Mouse (Mus musculus) limb, embryonic 12.5 days (tissue): ENCODE data around the gene Gm47791. TPM values are rescaled to one million over a fixed set of nuclear protein-coding genes. Genes with fewer than 3 reads are reported as not detected.

ENCODE experiments used
- ATAC-seq: fragments of 200-750 bp; cut with Nextera tagmentation; 2 replicates; pipeline ENCODE4 v1.8.0; 2017; ENCODE audit warnings: low read depth, moderate TSS enrichment; ENCODE audit not compliant: insufficient number of reproducible peaks, insufficient read depth, low FRiP score, low TSS enrichment
- H3K27ac ChIP-seq: fragments of 300-500 bp; sonication (generic); 2 replicates; pipeline ENCODE4 v1.5.1; 2016; ENCODE audit warnings: mild to moderate bottlenecking, moderate library complexity
- H3K27me3 ChIP-seq: fragments of 300-500 bp; sonication (generic); 2 replicates; pipeline ENCODE4 v1.6.1; 2016; ENCODE audit warnings: mild to moderate bottlenecking, moderate library complexity
- H3K36me3 ChIP-seq: fragments of 300-500 bp; sonication (generic); 2 replicates; pipeline ENCODE4 v1.6.1; 2016; ENCODE audit warnings: mild to moderate bottlenecking, moderate library complexity
- H3K4me1 ChIP-seq: fragments of 300-500 bp; sonication (generic); replicated peaks from 2 replicates; pipeline ENCODE4 v1.6.1; 2016
- H3K4me2 ChIP-seq: fragments of 300-500 bp; sonication (generic); 2 replicates; pipeline ENCODE4 v1.6.1; 2016; ENCODE audit warnings: mild to moderate bottlenecking, moderate library complexity
- H3K4me3 ChIP-seq: fragments of 300-500 bp; sonication (generic); replicated peaks from 2 replicates; pipeline ENCODE4 v1.5.1; 2016; ENCODE audit warnings: mild to moderate bottlenecking
- H3K9ac ChIP-seq: fragments of 300-500 bp; sonication (generic); replicated peaks from 2 replicates; pipeline ENCODE4 v1.6.1; 2016; ENCODE audit warnings: mild to moderate bottlenecking, moderate library complexity
- H3K9me3 ChIP-seq: fragments of 300-500 bp; sonication (generic); 2 replicates; pipeline ENCODE4 v1.6.1; 2016; ENCODE audit warnings: mild to moderate bottlenecking, moderate library complexity
- WGBS: fragments of 180-500 bp; shearing (Covaris S2); methylation state at CpG from one replicate; pipeline ENCODE4 v1.1.7; 2016; 5-methylcytosine and 5-hydroxymethylcytosine counted together
- polyA plus RNA-seq: library from polyadenylated mRNA; unstranded; fragments of >200 nt; fragmentation: Nextera tagmentation; extraction: Ambion mirVana; gene quantifications from 2 replicates; pipeline ENCODE4 v1.2.1, GENCODE M21; 2016

Gene Gm47791
- polyA plus RNA-seq, 1 experiment from 2014 or later: not detected

DNA sequence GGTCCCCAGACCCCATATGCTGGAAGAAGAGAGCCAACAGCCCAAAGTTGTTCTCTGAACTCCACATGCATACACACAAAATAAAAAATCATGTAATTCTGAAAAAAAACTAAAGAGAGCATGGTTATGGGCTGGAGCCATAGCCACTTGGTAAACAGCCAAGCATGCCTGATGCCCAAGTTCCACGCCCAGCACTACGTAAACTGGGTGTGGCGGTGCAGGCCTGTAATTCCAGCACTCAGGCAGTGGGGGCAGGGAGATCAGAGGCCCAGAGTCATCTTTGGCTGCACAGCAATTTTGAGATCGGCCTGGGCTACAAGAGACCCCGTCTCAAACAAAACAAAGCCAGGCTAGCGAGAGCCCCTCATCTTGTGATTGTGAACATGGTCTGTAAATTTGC is 14.5 kb upstream of the Gm47791 start:
- no peak for ATAC-seq
- no peak overlapping the region for H3K4me2 ChIP-seq
- no peaks in the 10 kb centered on the region for H3K9me3 ChIP-seq
- no peak overlapping the region for H3K4me3 ChIP-seq
- H3K9ac ChIP-seq: no peak overlapping the region
- H3K4me1 ChIP-seq: no peaks in the 10 kb centered on the region
- H3K27ac ChIP-seq: no peak overlapping the region
- no peaks in the 10 kb centered on the region for H3K27me3 ChIP-seq
- 71% methylated on average over 6 of the region's 6 CpGs for WGBS
- no peaks in the 10 kb centered on the region for H3K36me3 ChIP-seq

GRCm38 (mm10) chr1:82783559-82783958 is 12.5 kb upstream of the Gm47791 start:
- WGBS: 81% methylated on average over 3 of the region's 3 CpGs
- no peaks in the 10 kb centered on the region for H3K4me1 ChIP-seq

GRCm38 (mm10) chr1:82779388-82779966 is 8.4 kb upstream of the Gm47791 start:
- no peaks in the 10 kb centered on the region for H3K9me3 ChIP-seq
- WGBS: 87% methylated on average over 6 of the region's 6 CpGs
- no peak for ATAC-seq
- no peak overlapping the region for H3K4me2 ChIP-seq
- H3K27ac ChIP-seq: no peak overlapping the region
- H3K27me3 ChIP-seq: no peaks in the 10 kb centered on the region
- no peaks in the 10 kb centered on the region for H3K36me3 ChIP-seq
- H3K4me3 ChIP-seq: no peak overlapping the region
- H3K4me1 ChIP-seq: no peaks in the 10 kb centered on the region
- no peak overlapping the region for H3K9ac ChIP-seq

More at GRCm38 (mm10) chr1:82783559-82783958, 12.5 kb upstream of the Gm47791 start:
- Histone ChIP-seq H3K36me3 (no peaks in the 10 kb centered on the region), H3K9ac (no peak overlapping the region), H3K9me3 (no peaks in the 10 kb centered on the region), H3K4me2 (no peak overlapping the region), H3K27ac (no peak overlapping the region), H3K27me3 (no peaks in the 10 kb centered on the region), H3K4me3 (no peak overlapping the region)
- ATAC-seq: no peak

DNA sequence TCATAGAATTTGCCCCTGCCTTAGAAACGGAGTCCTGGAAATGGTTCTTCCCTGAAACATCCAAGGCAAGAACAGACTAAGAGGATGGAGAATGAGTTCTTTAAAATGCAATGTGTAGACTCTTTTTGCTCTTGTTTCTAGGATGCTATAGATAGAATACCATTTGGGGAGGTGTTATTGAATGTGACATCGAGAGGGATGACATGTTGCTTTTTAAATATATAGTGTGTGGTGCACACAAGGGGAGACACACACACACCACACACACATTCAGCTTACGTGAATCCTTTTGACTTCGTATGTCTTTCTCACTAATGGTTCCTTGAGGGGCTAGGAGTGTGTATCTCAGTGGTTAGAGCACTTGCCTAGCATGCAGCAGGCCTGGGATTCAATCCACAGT is 4.2 kb upstream of the Gm47791 start:
- no peak for ATAC-seq

GRCm38 (mm10) chr1:82773208-82773607 is 2.2 kb upstream of the Gm47791 start:
- Histone ChIP-seq H3K4me3 (no peak overlapping the region), H3K36me3 (peaks cover 5% of the 10 kb centered on the region; the same call in 1 of the 2 replicates), H3K27me3 (no peaks in the 10 kb centered on the region), H3K4me1 (no peaks in the 10 kb centered on the region), H3K9me3 (no peaks in the 10 kb centered on the region), H3K4me2 (no peak overlapping the region), H3K9ac (no peak overlapping the region), H3K27ac (no peak overlapping the region)
- 61% methylated on average over 5 of the region's 5 CpGs for WGBS
- no peak for ATAC-seq

More for the DNA sequence above, 4.2 kb upstream of the Gm47791 start:
- 88% methylated on average over 4 of the region's 4 CpGs for WGBS
- no peak overlapping the region for H3K4me3 ChIP-seq
- no peak overlapping the region for H3K27ac ChIP-seq
- no peaks in the 10 kb centered on the region for H3K9me3 ChIP-seq
- H3K27me3 ChIP-seq: no peaks in the 10 kb centered on the region
- H3K4me2 ChIP-seq: no peak overlapping the region
- peaks cover 5% of the 10 kb centered on the region; the same call in 1 of the 2 replicates for H3K36me3 ChIP-seq
- no peaks in the 10 kb centered on the region for H3K4me1 ChIP-seq
- no peak overlapping the region for H3K9ac ChIP-seq

DNA sequence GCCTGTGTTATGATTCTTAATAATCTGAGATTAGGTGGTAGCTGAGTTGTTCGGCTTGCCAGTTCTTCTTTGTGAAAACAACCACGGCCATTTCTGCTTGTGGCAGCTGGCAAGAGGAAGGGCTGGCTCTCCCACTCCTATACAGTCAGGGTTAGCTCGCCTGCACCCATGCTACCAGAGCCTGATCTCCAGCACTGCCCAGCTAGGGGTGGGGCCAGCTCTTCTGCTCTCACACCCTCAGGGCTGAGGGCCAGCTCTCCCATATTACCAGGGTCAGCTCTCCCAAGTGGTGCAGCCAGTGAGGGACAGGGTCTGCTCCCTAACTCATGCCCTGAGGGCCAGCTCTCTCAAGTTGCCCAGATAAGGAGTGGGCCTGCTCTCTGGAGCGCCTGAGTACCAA is 1.4 kb upstream of the Gm47791 start:
- no peaks in the 10 kb centered on the region for H3K4me1 ChIP-seq
- ATAC-seq: no peak
- WGBS: 77% methylated on average over 4 of the region's 4 CpGs

GRCm38 (mm10) chr1:82768269-82768668 is 2.8 kb downstream of the Gm47791 start, which contains the start of gene Tm4sf20:
Gene Tm4sf20, minus strand, starts transcription at chr1:82768461.
- no peak within 1 kb of the TSS for H3K4me2 ChIP-seq
- no peaks in the 10 kb centered on the region for H3K9me3 ChIP-seq
- no peak for ATAC-seq
- H3K27ac ChIP-seq: no peak within 1 kb of the TSS
- peaks cover 5% of the 10 kb centered on the region; the same call in 1 of the 2 replicates for H3K36me3 ChIP-seq
- H3K9ac ChIP-seq: no peak within 1 kb of the TSS
- H3K4me1 ChIP-seq: no peaks in the 10 kb centered on the region
- no peaks in the 10 kb centered on the region for H3K27me3 ChIP-seq
- no peak within 1 kb of the TSS for H3K4me3 ChIP-seq
- 74% methylated on average over 5 of the region's 5 CpGs for WGBS

More for the DNA sequence above, 1.4 kb upstream of the Gm47791 start:
- H3K9me3 ChIP-seq: no peaks in the 10 kb centered on the region
- H3K4me2 ChIP-seq: no peak overlapping the region
- no peak overlapping the region for H3K4me3 ChIP-seq
- H3K9ac ChIP-seq: no peak overlapping the region
- H3K27me3 ChIP-seq: no peaks in the 10 kb centered on the region
- H3K36me3 ChIP-seq: peaks cover 5% of the 10 kb centered on the region; the same call in 1 of the 2 replicates
- H3K27ac ChIP-seq: no peak overlapping the region

GRCm38 (mm10) chr1:82766641-82767040 is 4.4 kb downstream of the Gm47791 start:
- Histone ChIP-seq H3K4me2 (no peak overlapping the region), H3K9me3 (0 out of 2 replicates have a peak, but pooled peaks cover 6% of the 10 kb centered on the region), H3K27ac (no peak overlapping the region), H3K36me3 (peaks cover 12% of the 10 kb centered on the region), H3K9ac (no peak overlapping the region), H3K4me1 (no peaks in the 10 kb centered on the region), H3K27me3 (no peaks in the 10 kb centered on the region), H3K4me3 (no peak overlapping the region)
- ATAC-seq: no peak
- WGBS: 58% methylated on average over 4 of the region's 4 CpGs

GRCm38 (mm10) chr1:82766227-82766626 is 4.8 kb downstream of the Gm47791 start:
- 56% methylated on average over 1 of the region's 1 CpGs for WGBS
- Histone ChIP-seq H3K36me3 (peaks cover 14% of the 10 kb centered on the region), H3K27ac (no peak overlapping the region), H3K4me3 (no peak overlapping the region), H3K9ac (no peak overlapping the region), H3K4me2 (no peak overlapping the region), H3K4me1 (no peaks in the 10 kb centered on the region), H3K9me3 (0 out of 2 replicates have a peak, but pooled peaks cover 6% of the 10 kb centered on the region), H3K27me3 (no peaks in the 10 kb centered on the region)
- ATAC-seq: no peak

DNA sequence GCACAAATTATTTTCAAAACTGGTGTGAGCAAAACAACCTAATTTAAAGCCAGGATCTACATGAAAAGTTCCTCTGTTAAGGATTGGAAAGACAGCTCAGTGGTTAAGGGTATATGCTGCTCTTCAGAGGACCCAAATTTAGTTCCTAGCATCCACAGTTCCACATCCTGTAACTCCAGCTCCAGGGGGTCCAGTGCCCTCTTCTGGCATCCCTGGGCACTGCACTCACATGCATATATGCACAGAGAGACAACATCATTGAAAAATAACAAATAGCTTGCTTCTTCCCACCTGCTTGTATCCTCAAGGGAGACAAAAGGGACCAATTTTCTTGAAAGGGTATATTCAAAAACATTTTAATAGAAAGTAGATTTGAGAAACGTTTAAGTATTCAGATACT is 8.8 kb downstream of the Gm47791 start:
- H3K27me3 ChIP-seq: no peaks in the 10 kb centered on the region
- no peak overlapping the region for H3K4me3 ChIP-seq
- 0 out of 2 replicates have a peak, but pooled peaks cover 6% of the 10 kb centered on the region for H3K9me3 ChIP-seq
- no peaks in the 10 kb centered on the region for H3K4me1 ChIP-seq
- peaks cover 18% of the 10 kb centered on the region for H3K36me3 ChIP-seq
- 77% methylated on average over 1 of the region's 1 CpGs for WGBS
- no peak overlapping the region for H3K9ac ChIP-seq
- ATAC-seq: no peak
- H3K27ac ChIP-seq: no peak overlapping the region
- no peak overlapping the region for H3K4me2 ChIP-seq

GRCm38 (mm10) chr1:82761454-82762169 is 9.4 kb downstream of the Gm47791 start:
- no peaks in the 10 kb centered on the region for H3K27me3 ChIP-seq
- H3K27ac ChIP-seq: no peak overlapping the region
- no peak for ATAC-seq
- H3K4me3 ChIP-seq: no peak overlapping the region
- no peaks in the 10 kb centered on the region for H3K4me1 ChIP-seq
- H3K9me3 ChIP-seq: 0 out of 2 replicates have a peak, but pooled peaks cover 6% of the 10 kb centered on the region
- WGBS: 91% methylated on average over 8 of the region's 8 CpGs
- H3K9ac ChIP-seq: no peak overlapping the region
- no peak overlapping the region for H3K4me2 ChIP-seq
- peaks cover 19% of the 10 kb centered on the region for H3K36me3 ChIP-seq
